8 mouse cellular contexts compared by ENCODE assay signal in the genomic region with DNA sequence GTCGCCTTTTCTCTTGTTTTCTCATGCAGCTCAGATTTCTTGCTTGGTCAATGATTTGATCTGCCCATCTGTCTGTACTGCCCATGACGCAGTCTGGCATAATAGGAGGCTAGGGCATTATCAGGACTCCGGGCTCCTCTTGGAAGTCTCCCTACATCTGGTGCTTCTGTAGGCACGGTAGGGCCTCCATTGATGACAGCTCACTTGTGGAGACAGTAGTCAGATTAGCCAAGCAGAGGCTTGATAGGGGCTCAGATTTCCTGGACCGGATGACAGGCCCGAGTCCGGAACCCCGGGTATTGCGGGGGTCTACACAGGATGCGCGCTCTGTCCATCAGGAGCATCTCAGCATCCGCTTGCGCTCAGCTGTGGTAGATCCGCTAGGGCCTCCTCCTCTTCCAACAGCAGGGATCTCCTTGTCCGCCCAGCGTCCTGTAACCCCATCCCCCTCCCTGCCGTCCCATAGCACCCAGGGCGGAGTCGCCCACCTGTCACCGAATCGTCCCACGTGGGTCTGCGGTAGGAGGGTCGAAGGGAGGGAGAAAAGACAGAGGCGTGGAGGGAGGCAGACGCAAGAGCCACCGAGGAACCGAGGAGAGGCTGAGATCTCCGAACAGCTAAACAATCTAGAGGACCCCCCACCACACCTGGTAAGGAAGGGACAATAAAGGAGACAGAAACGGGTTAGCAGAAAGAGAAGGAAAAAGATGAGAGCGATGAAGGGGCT. TPM values are rescaled to one million over a fixed set of nuclear protein-coding genes. Genes with fewer than 3 reads are reported as not detected.
DNase-seq lines count a peak whose midpoint lies in the region; ATAC-seq and TF ChIP-seq lines count a peak whose summit lies in the region.

No protein-coding gene starts in this region.

- peak; percentile 84 for DNase-seq in ZHBTc4 (ENCODE audit: low read depth, low spot score)
- peak; percentile 67 for DNase-seq in gastrocnemius, postnatal 10 days
- peak; percentile 82 to 91 for DNase-seq in left cerebral cortex, postnatal 10 days (ENCODE audit: extremely low spot score in 1 of 2, low spot score in 2 of 2)
- peak; percentile 81 for DNase-seq in right cerebral cortex, postnatal 14 days
- DNase-seq in urinary bladder, postnatal 25 days (ENCODE audit: low spot score) = peak; percentile 52

- peaks cover 11% of the 10 kb centered on the region for H3K4me1 ChIP-seq in cortical plate, adult 2 months (ENCODE audit: control insufficient read depth, insufficient read depth, low read length)

- H3K27ac ChIP-seq in cortical plate, adult 2 months (ENCODE audit: insufficient read depth, low read length) = peak overlapping the region; percentile 85

- peak; percentile 87 for TF ChIP-seq POLR2A in cortical plate, adult 2 months (IDR thresholded peaks at IDR 0.05; ENCODE audit: extremely low read depth, insufficient read depth, low read length)

- peak; percentile 53 for ATAC-seq in inflammation-experienced regulatory T-cells, adult 6 months
- ATAC-seq in megakaryocyte progenitor cell, adult 5-6 weeks (replicated peaks; ENCODE audit: poor library complexity) = peak; percentile 37

- peak overlapping the region; percentile 42 for H3K4me3 ChIP-seq in cortical plate, adult 2 months (ENCODE audit: insufficient read depth, low read length)

- no peak for TF ChIP-seq CTCF in cortical plate, adult 2 months (IDR thresholded peaks at IDR 0.05; ENCODE audit: extremely low read depth, insufficient read depth, low read length)

- intact Hi-C loops in left cerebral cortex, postnatal 10 days (cut with DNase I) = loop anchor here (10.0 kb wide), 1 partner anchor 625 kb away; no protein-coding TSS in a partner anchor

RNA-seq across cellular contexts. Expression of gene Prkar1a, which starts 0.9 kb away (rescaled TPM):
- 415 and 426 TPM in 2 replicates for polyA plus RNA-seq in cortical plate, adult 2 months (2012; rRNA removed)
- total RNA-seq in gastrocnemius, postnatal 10 days (2021) = 100 to 1,000 TPM; 246 to 270 TPM
- 100 to 1,000 TPM; 403 to 748 (median 453) TPM for polyA plus RNA-seq in inflammation-experienced regulatory T-cells, adult 6 months (2017; shearing (Covaris generic))
- total RNA-seq in left cerebral cortex, postnatal 10 days (2021) = 100 to 1,000 TPM; 412 to 433 TPM
- total RNA-seq in megakaryocyte progenitor cell, adult 5-6 weeks (2015) = 94.1 and 104 TPM in 2 replicates
- 59.8 and 77.3 TPM in 2 replicates for total RNA-seq in megakaryocyte progenitor cell, adult 5-6 weeks (2017)

RNA-seq across cellular contexts. Expression of gene Wipi1, which starts 38.4 kb away (rescaled TPM):
- 19.6 and 20.2 TPM in 2 replicates for polyA plus RNA-seq in cortical plate, adult 2 months (2012; rRNA removed)
- 10 to 100 TPM; 64.0 to 72.0 TPM for total RNA-seq in gastrocnemius, postnatal 10 days (2021)
- under 1 TPM; 0.16 to 0.34 (median 0.16) TPM for polyA plus RNA-seq in inflammation-experienced regulatory T-cells, adult 6 months (2017; shearing (Covaris generic))
- 10 to 100 TPM; 17.2 to 17.5 TPM for total RNA-seq in left cerebral cortex, postnatal 10 days (2021)
- 7.4 and 8.8 TPM in 2 replicates for total RNA-seq in megakaryocyte progenitor cell, adult 5-6 weeks (2015)
- 6.4 and 6.9 TPM in 2 replicates for total RNA-seq in megakaryocyte progenitor cell, adult 5-6 weeks (2017)

Comparison
In these comparisons a context has a peak if more than half of its experiments do, and no peak if none do; other contexts are left out.
1. Peak in every context shown above with its lines: DNase-seq, ATAC-seq, H3K4me3 ChIP-seq and H3K27ac ChIP-seq.